ENCODE assay signal across 7 mouse cellular contexts in the genomic region with DNA sequence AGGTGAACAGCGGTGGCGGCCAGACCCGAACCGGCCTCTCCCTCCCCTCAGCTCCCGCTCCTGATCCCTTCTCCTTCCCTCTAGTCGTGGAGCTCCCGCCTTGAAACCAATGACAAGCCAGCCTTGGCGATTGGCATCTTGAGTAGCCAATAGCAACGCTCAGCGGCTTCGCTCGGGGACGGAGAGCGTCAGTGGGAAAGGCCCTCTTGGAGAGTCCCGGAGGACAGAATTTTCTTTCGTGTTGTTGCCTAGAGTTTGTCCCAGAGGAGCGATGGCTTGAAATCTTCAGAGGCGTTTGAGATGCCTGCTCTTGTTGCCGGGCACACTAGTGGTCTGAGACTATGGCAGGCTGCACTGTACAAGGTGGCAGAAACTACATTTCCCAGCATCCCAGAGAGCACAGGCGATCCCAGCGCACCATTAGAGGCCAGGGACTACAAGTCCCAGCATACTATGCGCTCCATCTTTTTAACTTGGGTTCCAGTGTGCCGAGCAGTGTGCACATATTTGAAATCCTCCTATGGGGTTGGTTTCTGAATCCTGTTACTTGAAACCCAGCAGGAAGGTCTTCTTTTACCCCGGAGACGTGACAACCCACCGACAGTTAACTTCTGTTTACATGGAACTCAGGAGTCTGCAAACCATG. TPM values are rescaled to one million over a fixed set of nuclear protein-coding genes. Genes with fewer than 3 reads are reported as not detected.
DNase-seq lines count a peak whose midpoint lies in the region; ATAC-seq lines count a peak whose summit lies in the region.

A gene (minus strand): TSS at position 179 of the 646 bp plus-strand sequence.
A gene (plus strand): TSS at position 454 of the 646 bp plus-strand sequence.

- peak within 1 kb of the TSS; percentile 55; the same call in 1 of the 2 replicates for H3K27ac ChIP-seq in intestine, embryonic 15.5 days
- peak within 1 kb of the TSS; percentile 94 for H3K27ac ChIP-seq in midbrain, embryonic 10.5 days (replicated peaks)

- H3K4me1 ChIP-seq in intestine, embryonic 15.5 days (replicated peaks): peaks cover 6% of the 10 kb centered on the region; the same call in 1 of the 2 replicates
- H3K4me1 ChIP-seq in midbrain, embryonic 10.5 days: peaks cover 33% of the 10 kb centered on the region

- peak; percentile 98 for ATAC-seq in intestine, embryonic 15.5 days

- DNase-seq in adrenal gland, adult 2 months: peak; percentile 98
- DNase-seq in embryo, embryonic 11.5 days (ENCODE audit: low read depth, low spot score): peak; percentile 93
- DNase-seq in gastrocnemius, postnatal 36 days: peak; percentile 94 to 97
- DNase-seq in left cerebral cortex, postnatal 25 days (ENCODE audit: low spot score in 2 of 2): peak; percentile 98 to 99
- peak; percentile 94 for DNase-seq in midbrain, embryonic 10.5 days (ENCODE audit: low spot score)
- DNase-seq in right cerebral cortex, postnatal 4 days: peak; percentile 94

- intact Hi-C loops in gastrocnemius, postnatal 36 days (cut with DNase I): no loop called here
- intact Hi-C loops in left cerebral cortex, postnatal 25 days (cut with DNase I): no loop called here

- no peaks in the 10 kb centered on the region for H3K27me3 ChIP-seq in intestine, embryonic 15.5 days (replicated peaks)
- no peaks in the 10 kb centered on the region for H3K27me3 ChIP-seq in midbrain, embryonic 10.5 days (ENCODE audit: low read depth, poor library complexity, severe bottlenecking)

- peak within 1 kb of the TSS; percentile 77 for H3K4me2 ChIP-seq in intestine, embryonic 15.5 days (replicated peaks)

- peak within 1 kb of the TSS; percentile 83 for H3K4me3 ChIP-seq in intestine, embryonic 15.5 days (replicated peaks)
- peak within 1 kb of the TSS; percentile 95 for H3K4me3 ChIP-seq in midbrain, embryonic 10.5 days

- H3K9me3 ChIP-seq in intestine, embryonic 15.5 days: no peaks in the 10 kb centered on the region
- no peaks in the 10 kb centered on the region for H3K9me3 ChIP-seq in midbrain, embryonic 10.5 days (replicated peaks)

- no peaks in the 10 kb centered on the region for H3K36me3 ChIP-seq in intestine, embryonic 15.5 days
- H3K36me3 ChIP-seq in midbrain, embryonic 10.5 days: 0 out of 2 replicates have a peak, but pooled peaks cover 4% of the 10 kb centered on the region

- under 1% methylated on average over 26 of the region's 26 CpGs for WGBS in intestine, embryonic 15.5 days
- WGBS in midbrain, embryonic 10.5 days: under 1% methylated on average over 26 of the region's 26 CpGs

- peak within 1 kb of the TSS; percentile 89 for H3K9ac ChIP-seq in intestine, embryonic 15.5 days

RNA-seq across cellular contexts. Expression of the first gene that starts in this region (rescaled TPM):
- total RNA-seq in adrenal gland, adult 2 months (2021): 10 to 100 TPM; 29.3 to 39.5 TPM
- polyA plus RNA-seq in adrenal gland, adult 2 months (2012; rRNA removed): 10.2 and 12.8 TPM in 2 replicates
- total RNA-seq in gastrocnemius, postnatal 36 days (2021): 10 to 100 TPM; 22.8 to 25.1 TPM
- polyA plus RNA-seq in intestine, embryonic 15.5 days (2015; fragmentation: Nextera tagmentation; extraction: Ambion mirVana): 45.8 and 56.6 TPM in 2 replicates
- 10 to 100 TPM; 49.4 to 58.1 TPM for total RNA-seq in left cerebral cortex, postnatal 25 days (2021)
- 78.3 and 78.9 TPM in 2 replicates for polyA plus RNA-seq in midbrain, embryonic 10.5 days (2016; fragmentation: Nextera tagmentation; extraction: Ambion mirVana)

RNA-seq across cellular contexts. Expression of the second gene that starts in this region (rescaled TPM):
- 10 to 100 TPM in 1 of 2 experiments, 1 to 10 TPM in 1; 9.8 to 10.2 TPM for total RNA-seq in adrenal gland, adult 2 months (2021)
- 15.8 and 18.0 TPM in 2 replicates for polyA plus RNA-seq in adrenal gland, adult 2 months (2012; rRNA removed)
- total RNA-seq in gastrocnemius, postnatal 36 days (2021): 1 to 10 TPM; 7.8 to 9.1 TPM
- polyA plus RNA-seq in intestine, embryonic 15.5 days (2015; fragmentation: Nextera tagmentation; extraction: Ambion mirVana): 32.3 and 33.0 TPM in 2 replicates
- total RNA-seq in left cerebral cortex, postnatal 25 days (2021): 10 to 100 TPM; 27.5 to 29.6 TPM
- 72.3 and 73.5 TPM in 2 replicates for polyA plus RNA-seq in midbrain, embryonic 10.5 days (2016; fragmentation: Nextera tagmentation; extraction: Ambion mirVana)

Comparison
In these comparisons a context has a peak if more than half of its experiments do, and no peak if none do; other contexts are left out.
1. Peak in every context shown above with its lines: DNase-seq, ATAC-seq, H3K4me3 ChIP-seq and H3K27ac ChIP-seq.